Mouse (Mus musculus) hindbrain, embryonic 11.5 days (tissue): Measurements from ENCODE around the gene Gnat2. TPM values are rescaled to one million over a fixed set of nuclear protein-coding genes. Genes with fewer than 3 reads are reported as not detected.

ENCODE experiments used
- ATAC-seq: fragments of 200-750 bp; cut with Nextera tagmentation; 2 replicates; pipeline ENCODE4 v1.8.0; 2017; ENCODE audit warnings: mild to moderate bottlenecking, moderate TSS enrichment, moderate library complexity; ENCODE audit not compliant: low FRiP score
- DNase-seq: peaks from one replicate; pipeline ENCODE4 v3.0.0-alpha.2; 2015; ENCODE audit warnings: low spot score
- H3K27ac ChIP-seq: fragments of 300-500 bp; sonication (generic); 2 replicates; pipeline ENCODE4 v1.5.1; 2014; ENCODE audit warnings: mild to moderate bottlenecking, low read depth, low read length
- H3K27me3 ChIP-seq: fragments of 300-500 bp; sonication (generic); 2 replicates; pipeline ENCODE4 v1.6.1; 2014; ENCODE audit warnings: mild to moderate bottlenecking, low read length, moderate library complexity, mixed read lengths; ENCODE audit not compliant: control insufficient read depth, insufficient read depth
- H3K36me3 ChIP-seq: fragments of 300-500 bp; sonication (generic); 2 replicates; pipeline ENCODE4 v1.6.1; 2014; ENCODE audit warnings: mild to moderate bottlenecking, low read length, moderate library complexity, mixed read lengths; ENCODE audit not compliant: control insufficient read depth, insufficient read depth
- H3K4me1 ChIP-seq: fragments of 300-500 bp; sonication (generic); replicated peaks from 2 replicates; pipeline ENCODE4 v1.6.1; 2014; ENCODE audit warnings: low read length, mixed read lengths; ENCODE audit not compliant: control insufficient read depth, insufficient read depth
- H3K4me2 ChIP-seq: fragments of 300-500 bp; sonication (generic); replicated peaks from 2 replicates; pipeline ENCODE4 v1.6.1; 2014; ENCODE audit warnings: mild to moderate bottlenecking, low read depth, low read length
- H3K4me3 ChIP-seq: fragments of 300-500 bp; sonication (generic); 2 replicates; pipeline ENCODE4 v1.5.1; 2014; ENCODE audit warnings: low read depth, low read length
- H3K9ac ChIP-seq: fragments of 300-500 bp; sonication (generic); 2 replicates; pipeline ENCODE4 v1.6.1; 2014; ENCODE audit warnings: low read depth, low read length
- H3K9me3 ChIP-seq: fragments of 300-500 bp; sonication (generic); 2 replicates; pipeline ENCODE4 v1.6.1; 2016; ENCODE audit warnings: low read length; ENCODE audit not compliant: control insufficient read depth
- WGBS: fragments of 180-500 bp; shearing (Covaris S2); extraction: QIAGEN DNeasy Blood & Tissue Kit; methylation state at CpG from one replicate; pipeline ENCODE4 v1.1.7; 2014; 5-methylcytosine and 5-hydroxymethylcytosine counted together
- polyA plus RNA-seq: library from polyadenylated mRNA; unstranded; fragments of >200 nt; fragmentation: Nextera tagmentation; extraction: Ambion mirVana; gene quantifications from 2 replicates; pipeline ENCODE4 v1.2.1, GENCODE M21; 2014

The Gnat2 gene
- polyA plus RNA-seq, 1 experiment from 2014 or later = 0.62 TPM

DNA sequence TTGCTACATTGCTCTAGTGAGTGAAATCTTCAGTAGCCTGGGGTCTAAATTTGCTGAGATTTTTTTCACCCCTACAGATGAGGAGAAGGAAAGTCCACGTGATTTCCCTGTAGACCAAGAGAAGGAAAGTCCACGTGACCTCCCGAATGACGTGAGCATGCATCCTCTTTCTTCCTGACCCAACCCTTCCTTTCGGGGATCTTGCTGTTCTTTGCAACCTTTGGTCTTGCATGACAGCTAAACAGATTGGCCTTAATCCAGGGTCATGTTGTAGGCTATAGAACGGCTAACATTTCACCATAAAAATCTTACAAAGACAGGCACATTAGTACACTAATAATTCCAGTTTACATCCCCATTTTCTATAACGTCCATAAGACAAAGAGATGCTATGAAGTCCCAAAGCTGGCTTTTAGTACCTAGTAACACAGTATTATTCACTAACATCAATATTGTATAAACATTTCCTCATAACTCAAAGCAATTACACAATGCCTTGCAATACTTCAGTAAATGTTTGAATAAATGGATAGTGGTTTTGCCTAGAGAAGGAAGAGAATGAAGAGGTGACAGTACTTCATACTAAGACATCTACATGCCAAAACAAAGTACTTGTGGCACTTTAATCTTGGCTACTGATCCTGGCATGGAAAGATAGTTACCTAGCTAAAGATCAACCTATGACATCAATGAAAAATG is 21.2 kb downstream of the Gnat2 start:
- H3K4me3 ChIP-seq = no peak overlapping the region
- ATAC-seq (no peak), DNase-seq (no peak)
- H3K9ac ChIP-seq = no peak overlapping the region
- no peaks in the 10 kb centered on the region for H3K9me3 ChIP-seq
- H3K36me3 ChIP-seq = 0 out of 2 replicates have a peak, but pooled peaks cover 7% of the 10 kb centered on the region
- 93% methylated on average over 7 of the region's 7 CpGs for WGBS
- H3K4me2 ChIP-seq = no peak overlapping the region
- no peaks in the 10 kb centered on the region for H3K4me1 ChIP-seq
- H3K27ac ChIP-seq = no peak overlapping the region
- no peaks in the 10 kb centered on the region for H3K27me3 ChIP-seq

DNA sequence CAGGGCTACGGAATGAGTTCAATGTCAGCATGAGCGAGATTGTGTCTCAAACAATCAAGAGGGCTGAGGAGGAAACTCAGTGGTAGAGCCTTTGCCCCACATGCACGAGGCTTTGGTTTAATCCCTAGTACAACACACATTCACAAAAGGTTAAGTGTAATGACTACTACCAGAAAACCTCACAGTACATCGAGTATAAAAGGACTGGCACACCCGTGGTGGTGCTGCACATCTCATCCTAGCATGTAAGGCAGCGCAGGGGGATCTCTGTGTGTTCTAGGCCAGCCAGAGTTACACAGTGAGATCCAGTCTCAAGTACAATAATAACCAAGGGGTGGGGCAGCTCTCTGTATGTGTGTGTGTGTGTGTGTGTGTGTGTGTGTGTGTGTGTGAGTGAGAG is 24.9 kb downstream of the Gnat2 start:
- 0 out of 2 replicates have a peak, but pooled peaks cover 4% of the 10 kb centered on the region for H3K36me3 ChIP-seq
- no peak for DNase-seq
- ATAC-seq = no peak
- no peak overlapping the region for H3K27ac ChIP-seq
- no peaks in the 10 kb centered on the region for H3K27me3 ChIP-seq
- WGBS = 94% methylated on average over 6 of the region's 6 CpGs
- H3K9ac ChIP-seq = no peak overlapping the region
- no peaks in the 10 kb centered on the region for H3K4me1 ChIP-seq
- no peak overlapping the region for H3K4me3 ChIP-seq
- no peak overlapping the region for H3K4me2 ChIP-seq
- H3K9me3 ChIP-seq = no peaks in the 10 kb centered on the region

DNA sequence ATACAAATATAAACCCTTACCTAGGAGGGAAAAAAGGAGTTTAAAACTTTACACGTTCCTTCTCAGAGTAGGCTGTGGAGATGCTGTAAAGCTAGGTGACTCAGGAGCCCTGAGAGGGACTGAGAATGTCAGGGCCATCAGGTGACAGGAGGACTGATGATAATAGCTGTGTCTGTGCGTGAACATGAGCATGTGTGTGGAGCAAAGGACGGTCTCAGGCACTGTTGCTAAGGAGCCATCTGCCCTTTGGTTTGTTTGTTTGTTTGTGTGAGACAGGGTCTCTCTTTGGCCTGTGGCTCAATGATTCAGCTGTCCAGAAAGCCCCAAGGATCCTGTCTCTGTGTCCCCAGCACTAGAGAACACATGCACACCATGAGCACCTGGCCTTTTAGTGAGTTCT is 28.5 kb downstream of the Gnat2 start:
- Histone ChIP-seq H3K27ac (no peak overlapping the region), H3K36me3 (0 out of 2 replicates have a peak, but pooled peaks cover 3% of the 10 kb centered on the region), H3K27me3 (no peaks in the 10 kb centered on the region), H3K4me1 (no peaks in the 10 kb centered on the region), H3K9me3 (no peaks in the 10 kb centered on the region), H3K4me2 (no peak overlapping the region), H3K9ac (no peak overlapping the region), H3K4me3 (no peak overlapping the region)
- whole genome bisulfite sequencing = 87% methylated on average over 3 of the region's 3 CpGs
- DNase-seq (no peak), ATAC-seq (no peak)

DNA sequence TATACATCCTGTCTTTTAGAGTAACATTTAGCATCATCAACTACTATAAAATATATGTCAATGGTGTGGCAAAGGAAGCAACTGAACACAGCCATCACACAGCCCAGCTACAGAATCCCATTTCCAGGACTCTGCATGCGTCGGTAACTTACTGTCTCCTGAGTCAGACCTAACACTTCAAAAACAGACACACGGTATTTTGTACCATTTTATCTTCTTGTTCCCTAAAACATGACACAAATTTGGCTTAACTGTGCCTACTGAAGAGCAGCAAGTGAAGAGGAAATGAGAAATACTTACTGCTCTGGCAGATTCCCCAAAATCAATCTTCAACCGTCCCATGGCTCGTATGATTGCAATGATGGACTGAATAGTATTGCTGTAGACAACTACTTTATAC is 30.7 kb downstream of the Gnat2 start:
- Histone ChIP-seq H3K4me3 (no peak overlapping the region), H3K27me3 (no peaks in the 10 kb centered on the region), H3K9ac (no peak overlapping the region), H3K9me3 (no peaks in the 10 kb centered on the region), H3K4me1 (no peaks in the 10 kb centered on the region), H3K36me3 (no peaks in the 10 kb centered on the region), H3K27ac (no peak overlapping the region), H3K4me2 (no peak overlapping the region)
- ATAC-seq (no peak), DNase-seq (no peak)
- 95% methylated on average over 5 of the region's 5 CpGs for WGBS

DNA sequence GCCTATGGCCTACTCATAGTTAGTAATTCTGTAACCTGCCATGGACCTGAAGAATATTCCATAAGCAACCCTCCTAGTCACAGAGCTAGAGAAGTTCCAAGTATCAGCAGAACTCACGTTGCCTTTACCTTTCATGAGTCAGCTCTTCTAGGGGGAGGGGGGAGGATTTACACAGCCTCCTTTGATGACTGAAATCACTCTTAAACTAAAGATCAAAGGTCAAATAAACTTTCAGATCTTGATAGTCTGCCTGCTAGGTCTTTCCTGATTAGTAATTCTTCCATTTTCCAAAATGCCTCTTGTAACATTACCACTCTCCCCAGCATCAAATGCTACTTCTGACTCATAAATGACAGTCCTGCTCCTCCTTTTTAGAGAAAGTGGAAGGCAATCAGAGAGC is 31.5 kb downstream of the Gnat2 start:
- H3K4me1 ChIP-seq = no peaks in the 10 kb centered on the region
- H3K27ac ChIP-seq = no peak overlapping the region
- ATAC-seq = no peak
- no peak overlapping the region for H3K4me3 ChIP-seq
- WGBS = 75% methylated on average over 1 of the region's 1 CpGs
- no peak overlapping the region for H3K4me2 ChIP-seq
- no peaks in the 10 kb centered on the region for H3K36me3 ChIP-seq
- H3K9me3 ChIP-seq = no peaks in the 10 kb centered on the region
- no peak overlapping the region for H3K9ac ChIP-seq
- H3K27me3 ChIP-seq = no peaks in the 10 kb centered on the region
- no peak for DNase-seq

DNA sequence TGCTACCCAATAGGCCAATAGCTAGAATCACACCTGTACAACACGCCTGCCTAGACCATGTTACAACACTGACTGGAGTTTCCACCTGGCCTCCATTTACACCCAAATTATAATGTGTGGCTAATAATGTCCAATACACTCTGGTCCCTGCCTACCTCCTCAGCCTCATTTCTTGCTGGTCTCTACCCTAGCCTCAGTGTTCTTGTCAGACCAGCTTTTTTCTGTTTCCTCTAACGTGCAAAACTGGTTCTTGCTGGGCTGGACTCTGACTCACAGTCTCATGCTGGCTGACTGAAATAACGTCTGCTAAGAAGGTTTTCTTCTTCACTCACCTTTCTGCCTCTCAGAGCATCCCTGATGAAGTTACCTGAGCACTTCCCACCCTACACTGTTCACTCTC is 33.7 kb downstream of the Gnat2 start:
- Histone ChIP-seq H3K36me3 (no peaks in the 10 kb centered on the region), H3K27ac (no peak overlapping the region), H3K4me3 (no peak overlapping the region), H3K4me2 (no peak overlapping the region), H3K9ac (no peak overlapping the region), H3K27me3 (no peaks in the 10 kb centered on the region), H3K4me1 (no peaks in the 10 kb centered on the region), H3K9me3 (no peaks in the 10 kb centered on the region)
- ATAC-seq (no peak), DNase-seq (no peak)
- 89% methylated on average over 3 of the region's 3 CpGs for WGBS

DNA sequence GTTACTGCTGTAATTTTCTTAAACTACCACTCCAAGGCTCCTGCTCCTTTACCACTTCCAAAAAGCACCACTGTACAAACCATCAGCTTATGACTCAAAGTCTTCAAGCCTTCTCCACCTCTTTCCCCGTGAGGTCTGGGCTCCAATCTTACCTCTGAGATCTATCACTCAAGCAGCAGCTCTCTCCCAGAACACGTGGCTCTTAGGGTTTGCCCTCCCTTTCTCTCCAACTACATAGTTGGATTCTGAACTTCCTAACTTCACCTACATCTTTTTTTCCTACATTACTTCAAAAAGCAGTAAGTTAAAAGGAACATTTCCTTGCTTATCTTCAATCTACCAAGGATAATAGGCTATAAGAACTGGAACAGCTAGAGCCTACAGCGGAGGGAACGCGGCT is 35.9 kb downstream of the Gnat2 start:
- H3K4me1 ChIP-seq = no peaks in the 10 kb centered on the region; the same call in 1 of the 2 replicates
- H3K9me3 ChIP-seq = no peaks in the 10 kb centered on the region
- no peak overlapping the region for H3K4me3 ChIP-seq
- H3K36me3 ChIP-seq = no peaks in the 10 kb centered on the region
- no peak for ATAC-seq
- no peak overlapping the region for H3K27ac ChIP-seq
- H3K27me3 ChIP-seq = no peaks in the 10 kb centered on the region
- H3K9ac ChIP-seq = no peak overlapping the region
- H3K4me2 ChIP-seq = no peak overlapping the region
- DNase-seq = no peak
- WGBS = 85% methylated on average over 5 of the region's 5 CpGs

DNA sequence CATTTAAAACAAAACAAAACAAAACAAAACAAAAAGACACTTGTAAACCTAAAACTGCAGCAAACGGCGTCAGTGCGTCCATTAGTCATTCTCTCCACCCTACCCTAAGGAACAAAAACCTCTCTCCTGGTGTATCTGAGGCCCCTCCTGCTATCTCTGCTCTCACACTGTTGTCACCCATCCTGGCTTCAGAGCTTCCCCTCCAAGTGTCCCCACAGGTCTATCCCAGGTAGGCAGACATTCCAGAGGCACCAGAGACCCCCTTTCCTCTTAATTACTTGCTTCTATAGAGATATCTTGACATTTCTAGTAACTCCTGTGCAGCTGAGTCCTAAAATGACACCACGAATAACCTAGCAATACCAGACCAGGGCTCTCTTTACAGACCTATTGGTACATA is 36.8 kb downstream of the Gnat2 start:
- no peaks in the 10 kb centered on the region; the same call in 1 of the 2 replicates for H3K4me1 ChIP-seq
- DNase-seq (no peak), ATAC-seq (no peak)
- no peaks in the 10 kb centered on the region for H3K9me3 ChIP-seq
- H3K36me3 ChIP-seq = no peaks in the 10 kb centered on the region
- no peak overlapping the region for H3K4me3 ChIP-seq
- no peaks in the 10 kb centered on the region for H3K27me3 ChIP-seq
- no peak overlapping the region for H3K4me2 ChIP-seq
- no peak overlapping the region for H3K27ac ChIP-seq
- no peak overlapping the region for H3K9ac ChIP-seq
- WGBS = 87% methylated on average over 4 of the region's 4 CpGs

DNA sequence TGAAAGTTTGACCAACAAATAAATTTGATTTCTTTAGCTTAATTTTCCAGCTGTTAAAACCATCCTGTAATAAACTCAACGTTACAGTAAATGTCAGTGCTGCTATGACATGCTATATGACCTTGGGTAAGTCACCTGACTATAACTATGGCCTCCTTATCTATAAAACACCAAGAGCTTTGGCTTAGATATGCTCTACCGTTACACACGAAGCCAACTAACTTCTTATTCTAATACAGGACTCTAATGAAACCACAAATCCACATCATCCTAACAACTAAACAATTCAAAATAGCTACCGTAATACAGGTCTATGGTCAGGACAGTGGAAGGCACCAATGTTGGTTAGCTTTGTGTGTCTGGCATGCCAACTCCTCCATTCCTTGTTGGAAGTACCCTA is 37.2 kb downstream of the Gnat2 start:
- no peak for DNase-seq
- Histone ChIP-seq H3K4me1 (no peaks in the 10 kb centered on the region; the same call in 1 of the 2 replicates), H3K9me3 (no peaks in the 10 kb centered on the region), H3K27ac (no peak overlapping the region), H3K9ac (no peak overlapping the region), H3K4me3 (no peak overlapping the region), H3K4me2 (no peak overlapping the region), H3K36me3 (no peaks in the 10 kb centered on the region), H3K27me3 (no peaks in the 10 kb centered on the region)
- no peak for ATAC-seq
- WGBS = 90% methylated on average over 4 of the region's 4 CpGs
